Mouse (Mus musculus) intestine, postnatal 0 days (tissue): ENCODE measurements around the gene Drg1. TPM values are rescaled to one million over a fixed set of nuclear protein-coding genes. Genes with fewer than 3 reads are reported as not detected.
"Not testable (repeated sequence)": the region's sequence is repeated elsewhere in the genome, so short reads cannot be mapped to it uniquely, and the experiment has no call there.

Source experiments
- ATAC-seq: fragments of 200-750 bp; cut with Nextera tagmentation; 2 replicates; pipeline ENCODE4 v1.8.0; 2017; ENCODE audit warnings: mild to moderate bottlenecking, moderate TSS enrichment, moderate library complexity
- H3K27ac ChIP-seq: fragments of 300-500 bp; sonication (generic); 2 replicates; pipeline ENCODE4 v1.5.1; 2014; ENCODE audit warnings: mild to moderate bottlenecking, low read depth, low read length, moderate library complexity
- H3K27me3 ChIP-seq: fragments of 300-500 bp; sonication (generic); replicated peaks from 2 replicates; pipeline ENCODE4 v1.6.1; 2014; ENCODE audit warnings: low read length, mixed read lengths; ENCODE audit not compliant: control insufficient read depth, insufficient read depth
- H3K36me3 ChIP-seq: fragments of 300-500 bp; sonication (generic); 2 replicates; pipeline ENCODE4 v1.6.1; 2014; ENCODE audit warnings: mild to moderate bottlenecking, moderate library complexity; ENCODE audit not compliant: control insufficient read depth, insufficient read depth
- H3K4me1 ChIP-seq: fragments of 300-500 bp; sonication (generic); replicated peaks from 2 replicates; pipeline ENCODE4 v1.6.1; 2014; ENCODE audit warnings: antibody characterized with exemption, low read length, mixed read lengths; ENCODE audit not compliant: control insufficient read depth, insufficient read depth
- H3K4me2 ChIP-seq: fragments of 300-500 bp; sonication (generic); replicated peaks from 2 replicates; pipeline ENCODE4 v1.6.1; 2014; ENCODE audit warnings: low read depth, mild to moderate bottlenecking, moderate library complexity
- H3K4me3 ChIP-seq: fragments of 300-500 bp; sonication (generic); 2 replicates; pipeline ENCODE4 v1.5.1; 2014; ENCODE audit warnings: low read depth, low read length
- H3K9ac ChIP-seq: fragments of 300-500 bp; sonication (generic); 2 replicates; pipeline ENCODE4 v1.6.1; 2014; ENCODE audit warnings: mild to moderate bottlenecking, low read depth, low read length
- H3K9me3 ChIP-seq: fragments of 300-500 bp; sonication (generic); 2 replicates; pipeline ENCODE4 v1.6.1; 2016; ENCODE audit warnings: mixed run types; ENCODE audit not compliant: control insufficient read depth
- WGBS: fragments of 180-500 bp; shearing (Covaris S2); extraction: QIAGEN DNeasy Blood & Tissue Kit; methylation state at CpG from one replicate; pipeline ENCODE4 v1.1.7; 2014; 5-methylcytosine and 5-hydroxymethylcytosine counted together
- polyA plus RNA-seq: library from polyadenylated mRNA; unstranded; fragments of >200 nt; fragmentation: Nextera tagmentation; extraction: Ambion mirVana; gene quantifications from 2 replicates; pipeline ENCODE4 v1.2.1, GENCODE M21; 2015

Drg1 gene
- polyA plus RNA-seq, 1 experiment from 2014 or later = 85.5 TPM

- H3K9me3 ChIP-seq = peaks cover 16% of the 10 kb centered on the region
- not testable (repeated sequence) for H3K27me3 ChIP-seq, H3K27ac ChIP-seq, ATAC-seq, H3K9ac ChIP-seq, H3K4me2 ChIP-seq, H3K36me3 ChIP-seq, H3K4me1 ChIP-seq, H3K4me3 ChIP-seq
- WGBS = 75% methylated on average over 1 of the region's 1 CpGs
These were observed 94.3 kb downstream of the Drg1 start for GRCm38 (mm10) chr11:3171931-3172330.

- not testable (repeated sequence) for H3K4me2 ChIP-seq, H3K36me3 ChIP-seq, H3K4me1 ChIP-seq, H3K27me3 ChIP-seq, H3K27ac ChIP-seq, H3K9ac ChIP-seq, H3K4me3 ChIP-seq
- 60% methylated on average over 2 of the region's 2 CpGs for whole genome bisulfite sequencing
- peaks cover 20% of the 10 kb centered on the region for H3K9me3 ChIP-seq
- ATAC-seq = peak; percentile 17; the same call in 1 of the 2 replicates
These were observed 97.2 kb downstream of the Drg1 start for GRCm38 (mm10) chr11:3169042-3169441.

- H3K36me3 ChIP-seq, H3K4me1 ChIP-seq, H3K27ac ChIP-seq, H3K9ac ChIP-seq, H3K4me2 ChIP-seq, H3K4me3 ChIP-seq, H3K27me3 ChIP-seq: not testable (repeated sequence)
- WGBS = 75% methylated on average over 4 of the region's 4 CpGs
- peak; percentile 7; the same call in 1 of the 2 replicates for ATAC-seq
- H3K9me3 ChIP-seq = peaks cover 14% of the 10 kb centered on the region
These were observed 98.6 kb downstream of the Drg1 start for GRCm38 (mm10) chr11:3167571-3168001.

- H3K4me2 ChIP-seq, H3K9ac ChIP-seq, H3K4me1 ChIP-seq, H3K36me3 ChIP-seq, H3K27me3 ChIP-seq, H3K27ac ChIP-seq, H3K4me3 ChIP-seq: not testable (repeated sequence)
- peak; percentile 11; the same call in 1 of the 2 replicates for ATAC-seq
- WGBS = 95% methylated on average over 4 of the region's 4 CpGs
- peaks cover 18% of the 10 kb centered on the region for H3K9me3 ChIP-seq
These were observed 99.1 kb downstream of the Drg1 start for GRCm38 (mm10) chr11:3167129-3167528.

GRCm38 (mm10) chr11:3166321-3166720 lies 99.9 kb downstream of the Drg1 start:
- not testable (repeated sequence) for H3K4me3 ChIP-seq, H3K27me3 ChIP-seq, H3K9ac ChIP-seq, H3K4me1 ChIP-seq, ATAC-seq, H3K36me3 ChIP-seq, H3K4me2 ChIP-seq, H3K27ac ChIP-seq
- peaks cover 14% of the 10 kb centered on the region for H3K9me3 ChIP-seq

- ATAC-seq = peak; percentile 22
- H3K9ac ChIP-seq, H3K36me3 ChIP-seq, H3K27ac ChIP-seq, H3K27me3 ChIP-seq, H3K4me1 ChIP-seq, H3K4me2 ChIP-seq, H3K4me3 ChIP-seq: not testable (repeated sequence)
- WGBS = 79% methylated on average over 3 of the region's 5 CpGs
- peaks cover 15% of the 10 kb centered on the region for H3K9me3 ChIP-seq
These were observed 100.9 kb downstream of the Drg1 start for GRCm38 (mm10) chr11:3165210-3165782.

- H3K27me3 ChIP-seq, H3K9ac ChIP-seq, H3K36me3 ChIP-seq, H3K27ac ChIP-seq, H3K4me1 ChIP-seq, ATAC-seq, H3K4me3 ChIP-seq, H3K4me2 ChIP-seq: not testable (repeated sequence)
- peaks cover 15% of the 10 kb centered on the region for H3K9me3 ChIP-seq
- WGBS = 42% methylated on average over 3 of the region's 3 CpGs
These were observed 102.6 kb downstream of the Drg1 start for GRCm38 (mm10) chr11:3163661-3164060.

GRCm38 (mm10) chr11:3163122-3163521 lies 103.1 kb downstream of the Drg1 start:
- not testable (repeated sequence) for ATAC-seq

GRCm38 (mm10) chr11:3162236-3162897 lies 103.8 kb downstream of the Drg1 start:
- not testable (repeated sequence) for H3K4me3 ChIP-seq, H3K27ac ChIP-seq, H3K4me1 ChIP-seq, H3K36me3 ChIP-seq, H3K4me2 ChIP-seq, H3K27me3 ChIP-seq, H3K9ac ChIP-seq
- WGBS = 59% methylated on average over 5 of the region's 5 CpGs
- H3K9me3 ChIP-seq = peaks cover 12% of the 10 kb centered on the region
- peak; percentile 45 for ATAC-seq

More at GRCm38 (mm10) chr11:3163122-3163521, 103.1 kb downstream of the Drg1 start:
- H3K9me3 ChIP-seq = peaks cover 15% of the 10 kb centered on the region
- H3K4me3 ChIP-seq, H3K4me1 ChIP-seq, H3K27me3 ChIP-seq, H3K27ac ChIP-seq, H3K36me3 ChIP-seq, H3K9ac ChIP-seq, H3K4me2 ChIP-seq: not testable (repeated sequence)
- WGBS = 92% methylated on average over 2 of the region's 2 CpGs
